Mouse (Mus musculus): ENCODE measurements around the gene Gm28043. TPM values are rescaled to one million over a fixed set of nuclear protein-coding genes. Genes with fewer than 3 reads are reported as not detected.
A peak's percentile ranks its signal among the peaks of the same experiment; 100 is the strongest.

Gene Gm28043
- total and polyA plus RNA-seq, 3 experiments = 3.6 to 4.2 (median 3.7) TPM

DNA sequence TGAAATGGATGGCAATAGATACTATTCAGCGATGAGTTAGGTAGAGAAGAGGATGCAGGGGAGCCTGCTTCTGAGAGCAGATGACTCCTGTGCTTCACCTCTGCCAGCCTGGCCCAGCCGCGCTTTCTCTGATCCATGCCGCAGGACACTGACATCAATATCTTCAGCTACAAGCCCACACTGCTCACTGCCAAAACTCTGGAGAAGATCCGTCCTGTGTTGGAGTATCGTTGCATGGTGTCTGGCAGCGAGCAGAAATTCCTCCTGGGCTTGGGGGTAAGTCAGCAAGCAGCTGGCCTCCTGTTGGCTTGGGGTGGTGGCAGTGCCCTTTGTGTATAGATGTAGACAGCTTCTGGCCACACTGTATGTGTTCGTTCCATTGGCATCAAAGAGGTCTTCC, 82.3 kb downstream of the Gm28043 start:
- peaks cover 9 to 80% of the 10 kb centered on the region in 2 experiments for H3K4me1 ChIP-seq (ENCODE audit: control insufficient read depth in 1 of 2, insufficient read depth in 2 of 2)
- H3K27me3 ChIP-seq (replicated peaks) = no peaks in the 10 kb centered on the region
- no peak overlapping the region for H3K9ac ChIP-seq (ENCODE audit: insufficient read depth, low read depth)
- in situ Hi-C loops (cut with MboI; ENCODE audit: low pct_ligation_motif_present, low pct_unique_long_range_greater_than_20kb, low sequenced_read_pairs) (no loop called here), dilution Hi-C loops (cut with MboI; ENCODE audit: extremely low pct_ligation_motif_present, extremely low pct_unique_long_range_greater_than_20kb, low sequenced_read_pairs) (no loop called here)
- no peak overlapping the region for H3K4me3 ChIP-seq (replicated peaks in 1 of 3; ENCODE audit: low read depth in 2 of 3, low read length in 2 of 3, poor library complexity in 1 of 3)
- H3K27ac ChIP-seq (ENCODE audit: insufficient read depth, low read depth) = no peak overlapping the region
- H3K4me2 ChIP-seq (ENCODE audit: insufficient read depth, low read depth, poor library complexity, severe bottlenecking) = no peak overlapping the region
- TF ChIP-seq POLR2A (IDR thresholded peaks at IDR 0.05; ENCODE audit: low read depth, low read length) (no peak), GABPA (IDR thresholded peaks at IDR 0.05; ENCODE audit: insufficient replicate concordance, low read depth, low read length) (no peak), IRF4 (IDR thresholded peaks at IDR 0.05; ENCODE audit: low read depth, low read length) (no peak), POLR2AphosphoS2 (IDR thresholded peaks at IDR 0.05; ENCODE audit: low read depth, low read length) (no peak), HCFC1 (IDR thresholded peaks at IDR 0.05; ENCODE audit: low read depth, low read length) (no peak), CHD2 (IDR thresholded peaks at IDR 0.05; ENCODE audit: low read length) (no peak), SMC3 (IDR thresholded peaks at IDR 0.05; ENCODE audit: low read depth, low read length) (no peak), ELF1 (IDR thresholded peaks at IDR 0.05; ENCODE audit: low read depth, low read length) (no peak), ZNF384 (IDR thresholded peaks at IDR 0.05; ENCODE audit: low read depth, low read length) (no peak), CHD1 (IDR thresholded peaks at IDR 0.05; ENCODE audit: low read depth, low read length) (no peak), MEF2A (IDR thresholded peaks at IDR 0.05; ENCODE audit: borderline replicate concordance, low read depth, low read length) (no peak), MAZ (IDR thresholded peaks at IDR 0.05; ENCODE audit: low read depth, low read length) (no peak), CTCF (conservative IDR thresholded peaks at IDR 0.05 in 1 of 2, IDR thresholded peaks at IDR 0.05 in 1 of 2; ENCODE audit: low read depth in 2 of 2, low read length in 2 of 2) (no peak), ZC3H11A (IDR thresholded peaks at IDR 0.05; ENCODE audit: low read depth, low read length) (no peak)
- no peaks in the 10 kb centered on the region for H3K9me3 ChIP-seq (replicated peaks; ENCODE audit: low read length)
- H3K79me2 ChIP-seq (replicated peaks; ENCODE audit: control insufficient read depth, extremely low read depth, insufficient read depth, poor library complexity, severe bottlenecking) = no peaks in the 10 kb centered on the region
- H3K36me3 ChIP-seq (replicated peaks in 1 of 2; ENCODE audit: control insufficient read depth in 1 of 2, insufficient read depth in 1 of 2, low read length in 1 of 2) = peaks cover 79 to 90% of the 10 kb centered on the region in 2 experiments
- DNase-seq (ENCODE audit: extremely low read depth) = no peak

GRCm38 (mm10) chr17:29698421-29698820, 83.7 kb downstream of the Gm28043 start:
- in situ Hi-C loops (cut with MboI; ENCODE audit: low pct_ligation_motif_present, low pct_unique_long_range_greater_than_20kb, low sequenced_read_pairs) (no loop called here), dilution Hi-C loops (cut with MboI; ENCODE audit: extremely low pct_ligation_motif_present, extremely low pct_unique_long_range_greater_than_20kb, low sequenced_read_pairs) (no loop called here)
- Histone ChIP-seq H3K27ac (ENCODE audit: insufficient read depth, low read depth) (peak overlapping the region; percentile 74), H3K27me3 (replicated peaks) (no peaks in the 10 kb centered on the region), H3K9ac (ENCODE audit: insufficient read depth, low read depth) (no peak overlapping the region), H3K4me2 (ENCODE audit: insufficient read depth, low read depth, poor library complexity, severe bottlenecking) (no peak overlapping the region), H3K4me3 (replicated peaks in 1 of 3; ENCODE audit: low read depth in 2 of 3, low read length in 2 of 3, poor library complexity in 1 of 3) (peak overlapping the region in 1 of 3 experiments; percentile 25), H3K9me3 (replicated peaks; ENCODE audit: low read length) (no peaks in the 10 kb centered on the region), H3K79me2 (replicated peaks; ENCODE audit: control insufficient read depth, extremely low read depth, insufficient read depth, poor library complexity, severe bottlenecking) (no peaks in the 10 kb centered on the region), H3K4me1 (ENCODE audit: control insufficient read depth in 1 of 2, insufficient read depth in 2 of 2) (peaks cover 9 to 75% of the 10 kb centered on the region in 2 experiments), H3K36me3 (replicated peaks in 1 of 2; ENCODE audit: control insufficient read depth in 1 of 2, insufficient read depth in 1 of 2, low read length in 1 of 2) (peaks cover 94 to 97% of the 10 kb centered on the region in 2 experiments)
- DNase-seq (ENCODE audit: extremely low read depth) = peak; percentile 76
- peak; percentile 43; the same call in 1 of the 2 replicates for TF ChIP-seq MXI1 (IDR thresholded peaks at IDR 0.05; ENCODE audit: low read depth, low read length)
- 0 out of 2 replicates have a peak, but pooled peaks have one; percentile 30 for TF ChIP-seq MYC (IDR thresholded peaks at IDR 0.05; ENCODE audit: low read depth, low read length)
- no peak for TF ChIP-seq POLR2A (IDR thresholded peaks at IDR 0.05; ENCODE audit: low read depth, low read length)
- TF ChIP-seq BHLHE40 (IDR thresholded peaks at IDR 0.05; ENCODE audit: low read depth, low read length) = peak; percentile 17
- TF ChIP-seq HCFC1 (IDR thresholded peaks at IDR 0.05; ENCODE audit: low read depth, low read length) = 0 out of 2 replicates have a peak, but pooled peaks have one; percentile 29
